Mouse (Mus musculus): ENCODE results near the gene Epb41l5.

DNA sequence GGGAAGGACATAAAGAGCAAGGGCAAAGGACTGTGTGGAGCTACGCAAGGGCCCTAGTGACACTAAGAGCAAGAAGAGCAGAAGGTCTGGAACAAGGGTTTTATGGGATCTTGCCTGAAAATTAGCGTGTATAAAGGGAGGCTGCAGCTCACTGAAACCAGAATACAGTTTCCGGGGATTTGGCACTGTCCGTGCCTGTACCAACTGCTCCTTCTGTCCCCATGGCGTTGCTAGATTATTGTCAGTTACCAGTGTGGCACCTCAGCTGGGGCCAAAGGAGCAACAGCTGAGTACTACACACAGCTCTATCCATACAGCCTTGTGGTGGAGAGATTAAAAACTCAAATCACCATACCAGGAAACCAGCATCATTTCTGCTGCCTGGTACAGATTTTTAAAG lies 1.6 kb upstream of the Epb41l5 start:
- TF ChIP-seq EP300 (IDR thresholded peaks at IDR 0.05; ENCODE audit: low read depth): no peak
- TF ChIP-seq CTCF (IDR thresholded peaks at IDR 0.05; ENCODE audit: low read depth): no peak

All from liver, embryonic 14.5 days (tissue).